Mouse (Mus musculus) frontal cortex, postnatal 36 days (tissue): ENCODE measurements at regions not wholly inside any gene's neighbourhood (a gene's known extent, or its start where the extent isn't known, plus 50 kb on each side); places are given as distances from the start of the nearest gene placed in this dataset.
"Not testable (repeated sequence)": the region's sequence is repeated elsewhere in the genome, so short reads cannot be mapped to it uniquely, and the experiment has no call there.

Experiments
- DNase-seq, 2 experiments: peaks; one replicate each; pipeline ENCODE4 v3.0.0; 2022; ENCODE audit warnings: low spot score in 2 of 2

GRCm38 (mm10) chr11:63211501-63211900 is 82.7 kb downstream of the Pmp22 start:
- no peak for DNase-seq

- peak; percentile 79 to 87 for DNase-seq
Measured at GRCm38 (mm10) chr11:63213043-63213442, 84.3 kb downstream of the Pmp22 start.

- no peak for DNase-seq
Measured at GRCm38 (mm10) chr11:63213901-63214425, 85.2 kb downstream of the Pmp22 start.

GRCm38 (mm10) chr11:63215993-63216392 is 87.2 kb downstream of the Pmp22 start:
- DNase-seq, result no peak

GRCm38 (mm10) chr11:63217049-63217448 is 88.3 kb downstream of the Pmp22 start:
- DNase-seq, result no peak

- DNase-seq, result no peak
Measured at GRCm38 (mm10) chr11:63226471-63226870, 97.7 kb downstream of the Pmp22 start.

GRCm38 (mm10) chr11:63230786-63231185 is 102.0 kb downstream of the Pmp22 start:
- DNase-seq, result no peak

- DNase-seq, result no peak
Measured at GRCm38 (mm10) chr11:63233172-63233966, 104.6 kb downstream of the Pmp22 start.

- no peak for DNase-seq
Measured at GRCm38 (mm10) chr11:63234481-63234880, 105.7 kb downstream of the Pmp22 start.

GRCm38 (mm10) chr11:63238655-63239054 is 109.9 kb downstream of the Pmp22 start:
- no peak for DNase-seq

- no peak for DNase-seq
Measured at GRCm38 (mm10) chr11:63243906-63244416, 115.2 kb downstream of the Pmp22 start.

GRCm38 (mm10) chr11:63245041-63245440 is 116.3 kb downstream of the Pmp22 start:
- DNase-seq, result no peak

- no peak for DNase-seq
Measured at GRCm38 (mm10) chr11:63246052-63246661, 117.4 kb downstream of the Pmp22 start.

GRCm38 (mm10) chr11:63252012-63252856 is 123.5 kb downstream of the Pmp22 start:
- no peak for DNase-seq

GRCm38 (mm10) chr11:63252968-63253602 is 124.3 kb downstream of the Pmp22 start:
- DNase-seq, result no peak

GRCm38 (mm10) chr11:63264432-63265061 is 135.8 kb downstream of the Pmp22 start:
- DNase-seq, result no peak

GRCm38 (mm10) chr11:63266290-63266689 is 137.5 kb downstream of the Pmp22 start:
- not testable (repeated sequence) for DNase-seq

GRCm38 (mm10) chr11:63276641-63277040 is 147.9 kb downstream of the Pmp22 start:
- DNase-seq, result no peak

- no peak for DNase-seq
Measured at GRCm38 (mm10) chr11:63281839-63282238, 153.1 kb downstream of the Pmp22 start.

GRCm38 (mm10) chr11:63282541-63282940 is 153.8 kb downstream of the Pmp22 start:
- DNase-seq, result no peak

GRCm38 (mm10) chr11:63286026-63286425 is 157.2 kb downstream of the Pmp22 start:
- no peak for DNase-seq
